Mouse (Mus musculus): ENCODE results near the gene Htra3. TPM values are rescaled to one million over a fixed set of nuclear protein-coding genes. Genes with fewer than 3 reads are reported as not detected.

The Htra3 gene
- total RNA-seq (2014; fragmentation: Nextera tagmentation) = not detected in 2 replicates
- not detected in 2 replicates for total RNA-seq (2017)

DNA sequence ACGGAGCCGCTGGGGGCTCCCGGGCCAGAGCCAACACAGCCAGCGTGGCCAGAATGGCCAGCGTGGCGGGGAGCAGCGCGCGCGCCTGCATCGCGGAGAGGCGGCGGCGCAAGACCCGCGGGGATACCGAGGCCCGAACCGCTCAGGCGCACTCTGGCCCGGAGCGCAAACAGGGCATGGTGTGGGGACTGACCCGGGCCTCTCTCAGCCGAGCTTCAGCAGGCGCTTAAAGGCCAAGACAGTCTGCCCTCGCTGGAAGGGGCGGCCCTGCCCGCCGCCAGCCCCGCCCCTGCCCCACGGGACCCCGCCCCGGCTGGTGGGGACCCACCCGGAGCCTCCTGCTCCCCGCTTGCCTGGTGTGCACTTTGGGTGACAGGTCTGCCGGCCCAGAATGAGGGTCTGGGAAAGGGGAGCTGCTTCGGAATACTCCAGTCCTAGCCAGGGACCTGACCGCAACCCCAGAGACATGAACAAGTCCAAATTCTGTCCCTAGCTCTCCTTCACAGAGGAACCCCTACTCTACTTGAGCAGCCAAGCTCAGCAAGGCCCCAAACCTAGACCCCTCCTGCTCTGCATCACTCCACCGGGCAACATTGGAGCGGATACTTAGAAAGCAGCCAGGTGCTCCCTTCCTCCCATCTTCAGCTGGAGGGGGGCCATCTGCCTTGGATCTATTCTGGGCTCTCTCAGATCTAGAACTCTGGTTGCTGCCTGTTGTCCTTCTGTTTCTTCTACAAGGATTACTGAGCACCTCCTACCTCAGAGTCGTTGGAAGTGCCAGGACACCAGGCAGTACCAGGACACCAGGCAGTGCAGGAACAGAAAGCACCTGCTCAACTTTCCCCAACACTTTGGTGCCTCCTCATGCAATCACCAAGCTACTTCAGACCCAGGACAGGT lies at the start of gene Htra3:
Htra3 (minus strand) TSS at position 527 of the 900 bp plus-strand sequence.
- ATAC-seq (replicated peaks; ENCODE audit: poor library complexity, severe bottlenecking) = peak; percentile 23; the same call in 1 of the 2 replicates

DNA sequence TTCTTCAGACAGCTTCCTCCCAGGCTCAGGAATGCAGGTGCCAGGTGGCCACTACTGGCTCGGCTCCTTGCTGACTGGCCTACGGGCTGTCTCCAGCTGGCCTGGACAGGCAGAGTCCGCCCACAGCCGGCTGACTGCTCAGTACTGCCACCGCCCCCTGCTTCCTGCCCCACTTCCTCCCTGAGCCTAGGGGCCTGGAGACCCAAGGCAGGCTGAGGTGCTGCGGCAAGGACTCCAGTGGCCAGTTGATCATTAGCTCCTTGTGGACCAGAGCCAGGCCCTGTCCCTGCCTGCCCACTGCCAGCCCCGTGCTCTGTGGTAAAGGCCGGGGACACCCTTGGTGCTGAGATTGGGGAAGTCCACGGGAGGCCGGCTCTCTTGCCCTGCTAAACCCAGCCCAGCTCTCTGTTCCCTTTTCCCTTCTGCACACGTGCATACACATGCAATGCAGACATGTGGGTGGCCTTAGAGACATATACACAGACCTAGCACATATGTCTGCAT lies 49.4 kb upstream of the Htra3 start:
- peak; percentile 82 for ATAC-seq (replicated peaks; ENCODE audit: poor library complexity, severe bottlenecking)

GRCm38 (mm10) chr5:35728344-35728956 lies 48.9 kb upstream of the Htra3 start:
- peak; percentile 52 for ATAC-seq (replicated peaks; ENCODE audit: poor library complexity, severe bottlenecking)

GRCm38 (mm10) chr5:35727447-35727846 lies 47.9 kb upstream of the Htra3 start:
- ATAC-seq (replicated peaks; ENCODE audit: poor library complexity, severe bottlenecking) = no peak

DNA sequence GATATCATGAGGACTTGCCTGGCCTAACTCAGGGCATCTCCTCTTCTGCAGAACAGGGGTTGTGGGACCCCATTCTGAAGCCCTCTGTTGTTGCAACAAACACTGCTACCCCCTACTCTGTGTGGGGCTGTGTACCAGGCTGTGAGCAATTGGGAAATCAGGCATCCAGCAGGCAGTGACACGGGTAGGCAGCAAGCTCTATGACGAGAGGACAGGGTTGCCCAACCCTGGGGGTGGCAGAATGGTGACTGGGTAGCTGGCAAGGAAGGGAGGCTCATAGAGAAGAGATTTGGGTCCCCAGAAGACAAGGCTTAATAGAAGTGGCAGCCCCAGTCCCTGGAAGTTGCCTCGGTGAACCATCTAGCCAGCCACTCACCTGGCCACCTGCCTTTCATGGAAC lies 46.3 kb upstream of the Htra3 start:
- ATAC-seq (replicated peaks; ENCODE audit: poor library complexity, severe bottlenecking) = peak; percentile 42

DNA sequence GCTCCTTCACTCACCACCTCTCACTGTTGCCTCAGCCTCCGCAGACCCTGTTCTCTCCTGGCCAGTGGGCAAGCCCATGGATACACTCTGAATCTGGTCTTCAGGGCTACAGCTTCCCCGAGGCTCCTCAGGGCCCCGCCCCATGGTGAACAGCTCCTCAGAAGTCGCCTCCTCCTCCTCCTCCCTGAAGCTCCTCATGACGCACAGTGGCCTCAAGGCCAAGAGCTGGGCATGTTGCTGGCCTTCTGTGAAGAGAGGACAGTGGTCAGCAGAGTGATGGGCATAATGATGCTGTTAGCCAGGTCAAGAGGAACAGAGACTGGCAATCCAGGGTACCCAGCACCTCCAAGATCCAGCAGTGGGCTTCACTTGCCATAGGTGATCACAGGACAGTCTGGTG lies 44.3 kb upstream of the Htra3 start:
- no peak for ATAC-seq (replicated peaks; ENCODE audit: poor library complexity, severe bottlenecking)

GRCm38 (mm10) chr5:35722654-35723053 lies 43.1 kb upstream of the Htra3 start:
- no peak for ATAC-seq (replicated peaks; ENCODE audit: poor library complexity, severe bottlenecking)

DNA sequence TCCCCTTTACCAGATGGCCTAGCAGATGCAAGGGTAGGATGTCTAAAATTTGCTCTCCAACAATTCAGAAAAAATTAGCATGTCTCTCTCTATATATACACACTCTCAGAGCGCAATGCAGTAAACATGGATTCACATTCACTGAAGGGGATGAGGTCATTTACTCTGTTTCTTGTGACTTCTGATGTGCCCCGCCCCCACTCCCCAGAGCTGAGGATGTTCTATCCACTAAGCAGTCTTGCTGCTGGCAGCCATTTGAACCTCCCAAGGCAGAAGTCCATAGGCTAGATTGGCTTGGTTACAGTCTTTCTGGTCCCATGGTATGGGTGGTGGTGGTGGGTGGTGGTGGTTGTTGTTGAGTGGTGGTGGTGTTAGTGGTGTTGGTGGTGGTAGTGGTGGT lies 42.4 kb upstream of the Htra3 start:
- no peak for ATAC-seq (replicated peaks; ENCODE audit: poor library complexity, severe bottlenecking)

DNA sequence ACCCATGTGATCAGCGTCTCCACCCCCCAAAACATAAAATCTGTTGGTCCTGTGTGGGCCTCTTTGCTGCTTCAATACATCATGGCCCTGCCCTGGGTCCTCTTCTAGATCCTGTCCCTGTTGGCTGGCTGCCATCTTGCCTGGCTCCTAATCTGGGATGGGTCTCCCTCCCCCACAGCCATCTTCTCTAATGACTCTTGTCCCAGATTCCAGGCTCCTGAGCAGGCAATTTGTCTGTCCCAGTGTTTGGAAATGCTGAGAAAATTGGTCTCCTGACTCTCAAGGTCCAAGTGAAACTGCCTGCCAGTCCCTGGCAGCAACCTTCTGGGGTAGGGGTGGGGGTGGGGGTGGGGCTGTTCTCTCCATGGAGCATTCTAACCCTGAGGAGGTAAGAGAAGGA lies 40.3 kb upstream of the Htra3 start:
- ATAC-seq (replicated peaks; ENCODE audit: poor library complexity, severe bottlenecking) = no peak

GRCm38 (mm10) chr5:35719343-35719742 lies 39.8 kb upstream of the Htra3 start:
- ATAC-seq (replicated peaks; ENCODE audit: poor library complexity, severe bottlenecking) = no peak

- no peak for ATAC-seq (replicated peaks; ENCODE audit: poor library complexity, severe bottlenecking)
Measured at GRCm38 (mm10) chr5:35718817-35719216, 39.2 kb upstream of the Htra3 start.

DNA sequence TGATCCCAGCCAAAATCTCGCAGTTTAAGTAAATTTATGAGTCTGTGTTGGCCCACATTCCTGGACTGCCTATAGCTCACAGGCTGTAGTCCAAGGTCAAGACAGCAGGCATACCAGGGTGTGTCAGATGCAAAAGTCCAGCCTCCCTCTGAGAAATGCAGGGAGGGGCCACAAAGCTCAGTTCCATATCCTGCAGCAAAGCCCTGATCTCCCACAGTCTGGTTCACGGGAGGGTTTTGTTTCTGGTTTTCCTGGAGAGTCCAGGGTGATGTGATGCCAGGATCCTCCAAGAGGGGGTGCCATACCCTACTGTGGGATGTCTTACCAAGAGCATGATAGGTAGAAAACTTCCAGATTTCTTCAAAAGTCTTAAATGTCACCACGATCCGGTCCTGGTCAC lies 38.4 kb upstream of the Htra3 start:
- 0 out of 2 replicates have a peak, but pooled peaks have one; percentile 36 for ATAC-seq (replicated peaks; ENCODE audit: poor library complexity, severe bottlenecking)

- no peak for ATAC-seq (replicated peaks; ENCODE audit: poor library complexity, severe bottlenecking)
Measured at GRCm38 (mm10) chr5:35717455-35717854, 37.9 kb upstream of the Htra3 start.

- ATAC-seq (replicated peaks; ENCODE audit: poor library complexity, severe bottlenecking) = peak; percentile 85
Measured at GRCm38 (mm10) chr5:35713649-35714354, 34.2 kb upstream of the Htra3 start.

DNA sequence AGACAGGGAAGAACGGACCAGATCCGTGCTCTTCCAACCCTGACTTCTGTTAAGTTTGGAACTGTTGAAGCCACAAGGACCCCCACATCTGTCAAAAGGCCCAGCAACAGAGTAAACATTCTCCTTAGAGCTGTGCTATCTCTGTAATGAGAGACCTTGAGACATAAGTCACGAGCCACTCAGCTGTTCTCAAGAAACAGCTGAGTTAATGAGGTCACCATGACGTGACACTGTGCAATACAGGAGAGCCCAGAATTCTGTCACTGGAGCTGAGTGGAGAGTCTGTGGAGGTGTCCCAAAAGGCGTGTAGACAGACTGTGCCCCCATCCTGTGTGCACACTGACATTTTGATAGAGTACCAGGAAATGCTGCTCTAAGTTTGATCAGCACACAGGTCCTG lies 32.9 kb upstream of the Htra3 start:
- ATAC-seq (replicated peaks; ENCODE audit: poor library complexity, severe bottlenecking) = no peak

DNA sequence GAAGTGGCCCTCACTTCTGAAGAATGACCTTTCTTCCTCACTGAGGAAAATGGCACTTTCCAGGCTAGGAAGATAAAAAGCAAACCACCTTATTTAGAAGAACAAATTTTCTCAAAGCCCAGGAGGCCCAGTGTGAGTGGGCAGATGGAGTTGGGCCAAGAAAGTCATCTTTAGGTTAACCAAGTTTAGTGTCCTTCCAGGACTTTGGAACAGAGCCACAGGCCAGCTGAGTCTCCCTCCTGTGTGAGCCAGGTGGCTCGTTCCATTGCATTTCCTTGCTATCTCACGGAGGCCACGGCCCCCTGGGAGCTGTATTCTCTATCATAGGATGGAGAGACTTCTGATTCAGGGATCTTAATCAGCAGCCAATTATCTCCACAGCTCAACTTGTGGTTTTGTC lies 31.3 kb upstream of the Htra3 start:
- ATAC-seq (replicated peaks; ENCODE audit: poor library complexity, severe bottlenecking) = no peak

GRCm38 (mm10) chr5:35710481-35710880 lies 30.9 kb upstream of the Htra3 start:
- no peak for ATAC-seq (replicated peaks; ENCODE audit: poor library complexity, severe bottlenecking)

DNA sequence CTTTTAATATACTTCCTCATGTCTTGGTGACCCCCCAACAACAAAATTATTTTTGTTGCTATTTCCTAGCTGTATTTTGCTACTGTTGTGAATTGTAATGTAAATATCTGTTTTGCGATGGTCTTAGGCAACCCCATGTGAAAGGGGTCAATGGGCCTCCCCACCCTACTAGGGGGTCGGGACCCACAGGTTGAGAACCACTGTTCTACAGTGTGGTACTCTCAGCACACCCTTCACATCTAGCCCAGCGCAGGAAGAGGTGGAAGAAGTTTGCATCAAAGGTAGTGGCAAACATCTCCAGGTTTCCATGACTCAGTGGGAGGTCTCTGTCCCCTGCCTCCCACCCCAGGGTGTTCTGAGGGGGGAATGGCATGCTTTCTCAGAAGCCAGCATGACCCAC lies 25.8 kb upstream of the Htra3 start:
- no peak for ATAC-seq (replicated peaks; ENCODE audit: poor library complexity, severe bottlenecking)

DNA sequence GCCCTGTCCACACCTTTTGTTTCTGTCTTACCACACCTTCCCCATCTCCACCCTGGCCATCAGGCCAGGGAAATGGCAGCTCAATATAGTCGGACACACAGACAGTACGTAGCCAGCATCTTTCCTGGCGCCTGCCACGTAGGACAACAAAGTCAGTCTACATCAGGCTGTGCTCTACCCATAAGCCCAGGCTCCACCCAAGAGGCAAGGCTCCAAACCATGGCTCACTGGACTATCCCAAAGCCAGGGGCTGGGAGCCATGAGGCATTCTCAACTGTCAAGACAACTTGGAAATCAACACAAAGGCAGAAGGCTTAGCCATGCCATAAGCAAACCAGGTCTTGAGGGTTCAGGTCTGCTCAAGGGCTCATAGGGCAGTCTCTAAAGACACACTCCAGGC lies 24.2 kb upstream of the Htra3 start:
- ATAC-seq (replicated peaks; ENCODE audit: poor library complexity, severe bottlenecking) = no peak

- ATAC-seq (replicated peaks; ENCODE audit: poor library complexity, severe bottlenecking) = no peak
Measured at GRCm38 (mm10) chr5:35703183-35703582, 23.6 kb upstream of the Htra3 start.
